Mouse (Mus musculus) monocyte, adult 5-6 weeks (primary cell): ENCODE data around the gene Prdx2. TPM values are rescaled to one million over a fixed set of nuclear protein-coding genes. Genes with fewer than 3 reads are reported as not detected.

Experiments
- ATAC-seq: fragments of 153-309, 156-312 bp; replicated peaks from 2 replicates; pipeline ENCODE4 v1.8.0; 2017; ENCODE audit warnings: mild to moderate bottlenecking; ENCODE audit not compliant: low TSS enrichment, insufficient number of reproducible peaks, severe bottlenecking, poor library complexity, low FRiP score
- total RNA-seq: library from RNA; stranded (forward); fragments of 200-1000, 200-491, 200-594 nt; gene quantifications from 3 replicates; pipeline ENCODE4 v1.2.3, GENCODE M21; 2017

The Prdx2 gene
- total RNA-seq, 1 experiment from 2014 or later = 207 TPM

GRCm38 (mm10) chr8:84945633-84946527 is 23.5 kb upstream of the Prdx2 start:
- ATAC-seq = no peak

- no peak for ATAC-seq
Measured at GRCm38 (mm10) chr8:84946528-84947240, 22.7 kb upstream of the Prdx2 start, which contains the start of gene Rtbdn. TSS of gene Rtbdn (plus strand) at chr8:84946991.

GRCm38 (mm10) chr8:84947241-84947545 is 22.2 kb upstream of the Prdx2 start:
- 0 out of 2 replicates have a peak, but pooled peaks have one; percentile 36 for ATAC-seq

GRCm38 (mm10) chr8:84949753-84950152 is 19.6 kb upstream of the Prdx2 start:
- ATAC-seq = no peak

GRCm38 (mm10) chr8:84952612-84953255 is 16.7 kb upstream of the Prdx2 start:
- peak; percentile 80 for ATAC-seq

- 0 out of 2 replicates have a peak, but pooled peaks have one; percentile 41 for ATAC-seq
Measured at GRCm38 (mm10) chr8:84956768-84957167, 12.6 kb upstream of the Prdx2 start.

GRCm38 (mm10) chr8:84959811-84960210 is 9.6 kb upstream of the Prdx2 start:
- ATAC-seq = no peak

- no peak for ATAC-seq
Measured at GRCm38 (mm10) chr8:84963952-84964351, 5.4 kb upstream of the Prdx2 start.

GRCm38 (mm10) chr8:84965731-84966291 is 3.6 kb upstream of the Prdx2 start:
- peak; percentile 94 for ATAC-seq

- ATAC-seq = no peak
Measured at GRCm38 (mm10) chr8:84966603-84967002, 2.8 kb upstream of the Prdx2 start.

GRCm38 (mm10) chr8:84967532-84968304 is 1.7 kb upstream of the Prdx2 start:
- ATAC-seq = no peak

GRCm38 (mm10) chr8:84968650-84969049 is 737 bp upstream of the Prdx2 start:
- 0 out of 2 replicates have a peak, but pooled peaks have one; percentile 10 for ATAC-seq

- no peak for ATAC-seq
Measured at GRCm38 (mm10) chr8:84970135-84970790, 876 bp downstream of the Prdx2 start.

GRCm38 (mm10) chr8:84970913-84971312 is 1.5 kb downstream of the Prdx2 start:
- no peak for ATAC-seq

- no peak for ATAC-seq
Measured at GRCm38 (mm10) chr8:84973079-84973478, 3.7 kb downstream of the Prdx2 start.

GRCm38 (mm10) chr8:84973803-84974542 is 4.6 kb downstream of the Prdx2 start:
- 0 out of 2 replicates have a peak, but pooled peaks have one; percentile 15 for ATAC-seq

- ATAC-seq = no peak
Measured at GRCm38 (mm10) chr8:84974543-84975142, 5.3 kb downstream of the Prdx2 start.
